Mouse (Mus musculus) CD4-positive, CD25-positive, alpha-beta regulatory T cell (primary cell): ENCODE data around the gene B4galnt2. TPM values are rescaled to one million over a fixed set of nuclear protein-coding genes. Genes with fewer than 3 reads are reported as not detected.

Experiments used
- polyA plus RNA-seq: library from polyadenylated mRNA; unstranded; fragments of 100-300 nt; shearing (Covaris generic); gene quantifications from one replicate; pipeline ENCODE4 v1.2.1, GENCODE M21; 2017

The B4galnt2 gene
- polyA plus RNA-seq = 0.10 TPM

GRCm38 (mm10) chr11:95914571-95914991 is at the start of gene B4galnt2:
B4galnt2 (minus strand) TSS chr11:95914891.

GRCm38 (mm10) chr11:95842074-95842681 is 72.5 kb downstream of the B4galnt2 start, which contains the start of gene Abi3:
Abi3 (minus strand) TSS chr11:95842476.

DNA sequence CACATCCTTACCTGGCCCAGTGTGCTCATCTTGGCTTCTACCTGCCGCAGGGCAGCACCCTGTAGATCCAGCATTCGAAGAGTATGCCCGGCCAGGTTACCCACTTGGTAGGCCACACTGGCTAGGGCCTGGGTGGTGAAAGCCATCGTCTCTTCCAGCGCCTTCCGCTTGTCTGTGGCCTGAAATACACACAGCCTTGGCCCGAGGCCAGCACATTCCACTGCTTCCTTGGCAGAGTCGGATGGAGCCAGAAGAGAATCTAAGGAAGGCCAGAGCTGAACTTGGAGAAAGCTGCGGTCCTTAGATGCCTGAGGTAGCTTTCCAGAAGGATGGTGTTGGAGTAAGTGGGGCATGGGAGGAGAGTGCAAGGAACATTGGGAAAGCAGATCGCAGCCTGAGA is 77.6 kb downstream of the B4galnt2 start, which contains the start of gene Gngt2:
TSS of gene Gngt2 (plus strand) at position 158 of the 400 bp plus-strand sequence.

GRCm38 (mm10) chr11:95824071-95824876 is 90.4 kb downstream of the B4galnt2 start, which contains the start of gene Phospho1:
Phospho1 (plus strand) TSS chr11:95824499.

Other genes with a start within 250 kb of the B4galnt2 start
- gene Phb, start 247.9 kb downstream of the B4galnt2 start, polyA plus RNA-seq = 87.0 TPM
- gene Zfp652, start 202.2 kb downstream of the B4galnt2 start, polyA plus RNA-seq = 19.1 TPM
- gene B130006D01Rik, start 191.3 kb downstream of the B4galnt2 start, polyA plus RNA-seq = 2.3 TPM
- not detected for gene Phospho1, start 90.4 kb downstream of the B4galnt2 start, polyA plus RNA-seq
- gene Gngt2, start 77.7 kb downstream of the B4galnt2 start, polyA plus RNA-seq = 38.1 TPM
- gene Abi3, start 72.4 kb downstream of the B4galnt2 start, polyA plus RNA-seq = 74.8 TPM
- gene Igf2bp1, start 91.0 kb upstream of the B4galnt2 start, polyA plus RNA-seq = 0.08 TPM
- gene Gip, start 109.7 kb upstream of the B4galnt2 start, polyA plus RNA-seq = not detected
- gene Snf8, start 120.0 kb upstream of the B4galnt2 start, polyA plus RNA-seq = 85.6 TPM
- gene Ube2z, start 150.5 kb upstream of the B4galnt2 start, polyA plus RNA-seq = 42.9 TPM
- gene Atp5g1, start 160.8 kb upstream of the B4galnt2 start, polyA plus RNA-seq = 364 TPM
- not detected for gene Calcoco2, start 197.1 kb upstream of the B4galnt2 start, polyA plus RNA-seq
- not detected for gene Ttll6, start 218.9 kb upstream of the B4galnt2 start, polyA plus RNA-seq